Mouse (Mus musculus): Measurements from ENCODE around the gene Gm4969. TPM values are rescaled to one million over a fixed set of nuclear protein-coding genes. Genes with fewer than 3 reads are reported as not detected.
A peak's percentile ranks its signal among the peaks of the same experiment; 100 is the strongest.

Gm4969 gene
- total RNA-seq, 2 experiments from 2014 or later: 0.14 TPM; not detected in 1

DNA sequence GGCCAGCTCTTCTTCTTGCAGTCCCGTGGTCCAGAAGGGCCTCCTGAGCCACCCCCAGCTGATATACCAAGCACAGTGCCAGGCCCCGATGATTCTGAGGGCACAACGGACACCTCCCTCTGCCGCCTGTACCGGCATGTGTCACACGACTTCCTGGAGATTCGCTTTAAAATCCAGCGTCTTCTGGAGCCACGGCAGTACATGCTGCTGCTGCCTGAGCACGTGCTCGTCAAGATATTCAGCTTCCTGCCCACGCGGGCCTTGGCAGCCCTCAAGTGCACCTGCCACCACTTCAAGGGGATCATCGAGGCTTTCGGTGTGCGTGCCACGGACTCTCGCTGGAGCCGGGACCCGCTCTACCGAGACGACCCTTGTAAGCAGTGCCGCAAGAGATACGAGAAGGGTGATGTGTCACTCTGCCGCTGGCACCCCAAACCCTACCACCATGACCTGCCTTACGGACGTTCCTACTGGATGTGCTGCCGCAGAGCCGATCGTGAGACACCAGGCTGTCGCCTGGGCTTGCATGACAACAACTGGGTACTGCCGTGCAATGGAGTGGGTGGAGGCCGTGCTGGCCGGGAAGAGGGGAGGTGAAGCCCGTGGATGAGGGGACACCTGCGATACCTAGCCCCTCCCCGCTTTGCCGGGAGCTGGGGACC is 18.6 kb upstream of the Gm4969 start:
- no peak for DNase-seq

DNA sequence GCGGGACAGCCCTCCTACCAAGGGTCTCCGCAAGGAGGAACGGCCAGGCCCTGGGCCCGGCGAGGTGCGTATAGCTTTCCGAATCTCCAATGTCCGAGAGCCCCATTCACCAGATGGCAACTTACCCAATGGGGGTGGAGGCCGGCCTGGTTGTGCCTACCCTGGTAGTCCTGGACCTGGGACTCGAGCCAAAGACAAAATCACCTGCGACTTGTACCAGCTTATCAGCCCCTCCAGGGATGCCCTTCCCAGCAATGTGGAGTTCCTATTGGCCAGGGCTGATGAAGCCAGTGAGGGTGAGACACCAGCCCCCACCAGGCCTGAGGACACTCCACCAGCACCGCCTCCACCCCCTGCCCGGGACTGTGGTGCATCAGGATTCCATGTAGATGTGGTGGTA is 18.0 kb upstream of the Gm4969 start:
- DNase-seq: no peak

- DNase-seq: peak; percentile 97
Observed at GRCm38 (mm10) chr7:19131324-19131848, 13.2 kb upstream of the Gm4969 start.

GRCm38 (mm10) chr7:19130657-19131056 is 12.5 kb upstream of the Gm4969 start:
- no peak for DNase-seq

GRCm38 (mm10) chr7:19129396-19129795 is 11.2 kb upstream of the Gm4969 start:
- DNase-seq: no peak

DNA sequence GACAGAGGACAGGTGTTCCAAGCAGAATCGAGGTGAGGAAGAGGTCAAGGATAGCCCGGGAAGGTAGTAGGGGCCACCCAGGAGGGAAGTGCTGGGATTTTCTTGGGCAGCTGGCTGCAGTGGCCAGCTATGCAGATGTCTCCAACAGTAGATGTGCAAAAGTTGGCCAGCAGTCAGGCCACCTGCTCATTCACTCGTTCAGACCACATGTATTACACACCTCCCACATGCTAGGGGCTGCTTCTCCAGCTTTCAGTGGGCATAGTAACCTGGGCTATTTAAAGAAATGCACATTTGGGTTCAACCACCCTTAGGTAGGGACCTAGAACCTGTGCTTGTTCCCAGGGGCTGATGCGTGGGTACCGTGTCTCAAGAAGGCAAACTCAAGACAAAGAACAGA is 9.6 kb upstream of the Gm4969 start:
- DNase-seq: no peak

DNA sequence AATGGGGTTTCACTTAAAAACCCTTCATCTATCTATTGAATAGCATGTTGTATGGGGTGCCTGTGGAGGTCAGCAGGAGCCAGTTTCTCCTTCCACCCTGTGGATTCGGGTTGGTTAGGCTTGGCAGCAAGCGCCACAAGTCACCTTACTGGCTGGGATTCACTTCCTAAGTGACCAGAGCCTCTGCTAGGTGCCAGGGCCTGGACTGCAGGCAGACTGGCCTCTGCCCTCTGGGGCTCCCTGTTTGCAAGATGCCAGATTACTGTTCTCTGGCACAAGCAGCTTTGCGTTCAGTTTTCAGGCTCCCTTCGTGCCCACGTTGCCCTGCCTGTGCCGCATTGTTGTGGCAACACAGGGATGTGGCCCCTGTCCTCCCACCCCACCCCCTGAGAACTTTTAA is 6.5 kb upstream of the Gm4969 start:
- no peak for DNase-seq

DNA sequence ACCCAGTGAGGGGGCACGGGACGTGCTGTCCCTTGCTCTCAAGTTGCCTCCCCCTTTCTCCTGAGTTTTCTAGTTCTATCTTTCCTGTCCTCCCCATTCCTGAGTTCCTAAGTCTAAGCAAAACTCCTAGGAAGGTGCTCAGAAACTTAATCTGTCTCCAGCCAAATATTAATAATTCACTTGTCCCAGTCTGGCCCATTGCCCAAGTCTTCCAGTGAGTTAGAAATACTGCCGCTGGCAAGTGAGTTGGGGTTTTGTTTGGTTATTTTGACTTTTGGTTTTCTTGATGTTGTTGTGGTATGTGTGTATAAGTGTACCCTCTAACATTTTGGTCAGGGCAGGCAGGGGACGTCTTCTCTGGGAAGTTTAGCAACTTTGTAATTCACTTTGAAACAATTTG is 3.5 kb upstream of the Gm4969 start:
- DNase-seq: no peak

DNA sequence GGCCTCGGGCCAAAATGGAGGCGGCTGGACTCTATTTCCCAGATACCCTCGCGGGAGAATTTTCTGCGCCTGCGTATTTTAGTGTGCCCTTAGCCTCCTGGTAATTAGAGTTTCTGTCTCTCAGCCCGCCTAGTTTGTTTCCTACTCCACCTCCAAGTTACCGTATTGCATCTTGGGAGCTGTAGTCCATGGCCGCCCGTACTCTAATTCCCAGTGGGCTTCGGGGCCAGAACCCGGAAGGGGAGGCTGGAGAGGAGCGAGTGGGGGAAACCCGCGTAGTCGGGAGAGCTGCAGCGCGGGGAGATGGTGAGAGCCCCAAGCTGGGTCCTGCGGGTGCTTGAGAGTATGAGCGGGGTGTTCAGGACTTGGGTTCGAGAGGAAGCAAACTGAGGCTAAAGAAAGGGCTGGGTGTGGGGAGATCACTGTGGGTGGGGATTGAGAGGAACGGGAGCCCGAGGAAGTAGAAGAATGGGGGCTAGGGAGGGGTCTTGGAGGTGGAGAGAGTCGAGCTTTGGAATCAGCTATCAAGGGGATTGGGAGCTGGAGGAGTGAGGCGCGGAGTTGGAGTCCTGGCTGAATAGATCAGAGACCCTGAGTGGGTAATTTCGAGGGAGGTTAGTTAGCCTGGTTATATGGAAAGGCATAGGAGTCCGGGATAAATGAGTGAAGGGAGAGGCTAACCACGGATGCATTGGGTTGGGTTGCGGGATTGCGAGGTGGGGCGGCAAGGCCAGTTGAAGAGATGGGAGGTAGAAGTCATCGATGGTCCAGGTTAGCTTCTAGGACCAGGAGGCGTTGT is 1.7 kb upstream of the Gm4969 start, which contains the start of gene Fbxo46:
Fbxo46 (plus strand) TSS at position 229 of the 799 bp plus-strand sequence.
- DNase-seq: peak; percentile 85

- DNase-seq: no peak
Observed at GRCm38 (mm10) chr7:19119083-19119482, 915 bp upstream of the Gm4969 start.

DNA sequence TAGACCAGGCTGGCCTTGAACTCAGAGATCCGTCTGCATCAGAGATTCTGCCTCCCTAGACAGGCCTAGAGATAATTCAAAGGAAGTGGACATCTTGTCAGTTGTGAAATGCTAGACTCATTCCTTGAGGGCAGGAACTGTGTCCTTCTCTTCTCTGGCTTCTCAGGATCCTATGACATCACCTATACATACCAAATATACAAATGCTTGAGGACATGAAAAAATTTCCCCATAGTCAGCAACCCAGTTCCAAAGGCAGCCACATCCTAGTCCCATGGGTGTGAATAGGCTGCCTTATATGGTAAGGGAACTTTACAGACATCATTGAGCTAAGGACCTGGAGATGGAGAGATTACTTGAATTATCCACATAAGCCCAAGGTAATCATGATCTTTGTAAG is 8.6 kb downstream of the Gm4969 start:
- DNase-seq: no peak

GRCm38 (mm10) chr7:19107436-19107835 is 10.7 kb downstream of the Gm4969 start:
- no peak for DNase-seq

DNA sequence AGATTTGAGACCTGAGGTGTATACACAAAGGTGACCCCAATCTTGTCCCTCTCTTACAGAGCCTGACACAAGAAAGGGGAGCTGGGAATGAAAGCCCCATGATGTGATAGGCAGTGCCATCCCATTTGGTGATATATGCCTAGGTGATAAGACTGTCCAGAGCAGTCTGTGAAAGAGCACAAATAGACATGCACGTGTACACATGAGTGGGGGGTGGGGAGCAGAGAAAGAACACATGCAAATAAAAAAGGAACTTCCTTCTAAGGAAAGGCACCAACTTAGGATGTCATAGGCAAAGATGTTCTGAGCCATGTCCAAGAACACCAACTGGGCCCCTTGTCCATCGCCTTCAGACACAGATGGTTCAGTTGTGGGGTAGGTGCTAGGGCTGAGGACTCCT is 13.7 kb downstream of the Gm4969 start:
- no peak for DNase-seq

- DNase-seq: no peak
Observed at GRCm38 (mm10) chr7:19103741-19104140, 14.4 kb downstream of the Gm4969 start.

GRCm38 (mm10) chr7:19100290-19100689 is 17.9 kb downstream of the Gm4969 start:
- DNase-seq: no peak

- DNase-seq: no peak
Observed at GRCm38 (mm10) chr7:19098811-19099210, 19.4 kb downstream of the Gm4969 start.

GRCm38 (mm10) chr7:19097863-19098262 is 20.3 kb downstream of the Gm4969 start:
- no peak for DNase-seq

GRCm38 (mm10) chr7:19097217-19097616 is 21.0 kb downstream of the Gm4969 start:
- no peak for DNase-seq

GRCm38 (mm10) chr7:19096421-19096976 is 21.7 kb downstream of the Gm4969 start:
- DNase-seq: no peak

DNA sequence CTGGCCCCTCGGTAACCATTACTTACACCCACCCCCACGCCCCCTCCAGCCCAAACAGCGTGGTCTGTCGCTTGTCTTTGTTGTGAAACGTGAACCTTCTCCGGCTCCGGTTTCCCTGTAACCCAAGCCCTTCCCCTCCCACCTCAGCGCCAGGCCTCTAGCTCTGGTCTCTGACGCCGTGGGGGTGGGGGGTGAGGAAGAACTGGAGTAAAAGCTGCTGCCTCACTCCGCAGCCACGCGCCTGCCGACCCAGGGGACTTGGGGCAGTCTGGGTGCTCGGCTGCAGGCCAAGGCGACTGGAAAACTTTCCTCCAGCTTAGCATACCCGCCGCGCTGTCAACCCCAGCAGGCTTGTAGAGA is 22.4 kb downstream of the Gm4969 start:
- peak; percentile 70 for DNase-seq

DNA sequence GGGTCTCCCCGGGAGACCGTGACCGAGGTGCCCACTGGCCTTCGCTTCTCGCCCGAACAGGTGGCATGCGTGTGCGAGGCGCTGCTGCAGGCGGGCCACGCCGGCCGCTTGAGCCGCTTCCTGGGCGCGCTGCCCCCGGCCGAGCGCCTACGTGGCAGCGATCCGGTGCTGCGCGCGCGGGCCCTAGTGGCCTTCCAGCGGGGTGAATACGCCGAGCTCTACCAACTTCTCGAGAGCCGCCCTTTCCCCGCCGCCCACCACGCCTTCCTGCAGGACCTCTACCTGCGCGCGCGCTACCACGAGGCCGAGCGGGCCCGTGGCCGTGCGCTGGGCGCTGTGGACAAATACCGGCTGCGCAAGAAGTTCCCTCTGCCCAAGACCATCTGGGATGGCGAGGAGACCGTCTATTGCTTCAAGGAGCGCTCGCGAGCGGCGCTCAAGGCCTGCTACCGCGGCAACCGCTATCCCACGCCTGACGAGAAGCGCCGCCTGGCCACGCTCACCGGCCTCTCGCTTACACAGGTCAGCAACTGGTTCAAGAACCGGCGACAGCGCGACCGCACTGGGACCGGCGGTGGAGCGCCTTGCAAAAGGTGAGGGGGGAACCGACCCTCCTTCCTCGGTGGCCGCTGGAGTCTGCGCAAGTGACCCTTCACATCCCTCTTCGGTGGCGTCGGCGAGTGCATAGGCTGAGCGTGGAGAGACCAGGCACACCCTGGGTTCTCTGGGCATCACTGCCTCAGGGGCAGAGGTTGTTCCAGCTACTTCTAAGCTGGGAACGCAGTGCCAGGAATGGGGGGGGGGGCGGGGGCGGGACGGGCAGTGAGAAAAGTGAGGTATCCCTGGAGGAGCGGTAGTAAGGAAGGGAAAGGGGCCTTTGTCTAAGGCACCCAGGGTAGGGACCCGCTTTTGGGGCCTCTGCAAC is 23.1 kb downstream of the Gm4969 start:
- DNase-seq: peak; percentile 72

DNA sequence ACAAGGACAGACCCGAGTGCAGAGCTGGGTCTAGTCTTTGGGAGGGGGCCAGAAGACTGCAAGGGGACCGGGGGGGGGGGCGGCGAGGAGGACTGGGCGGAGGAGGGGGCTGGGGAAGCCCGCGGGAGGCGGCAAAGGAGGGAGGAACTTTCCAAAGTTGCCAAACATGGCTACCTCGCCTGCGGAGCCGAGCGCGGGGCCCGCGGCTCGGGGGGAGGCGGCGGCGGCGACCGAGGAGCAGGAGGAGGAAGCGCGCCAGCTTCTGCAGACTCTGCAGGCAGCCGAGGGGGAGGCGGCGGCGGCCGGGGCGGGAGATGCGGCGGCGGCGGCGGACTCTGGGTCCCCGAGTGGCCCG is 23.7 kb downstream of the Gm4969 start, which contains the start of gene Six5:
Six5 (plus strand) TSS at position 124 of the 355 bp plus-strand sequence.
- no peak for DNase-seq
